Mouse (Mus musculus): Measurements from ENCODE around the gene Eif2ak4. TPM values are rescaled to one million over a fixed set of nuclear protein-coding genes. Genes with fewer than 3 reads are reported as not detected.
A peak's percentile ranks its signal among the peaks of the same experiment; 100 is the strongest.

The Eif2ak4 gene
- polyA plus RNA-seq, 1 experiment from 2014 or later, result 9.5 TPM

- Histone ChIP-seq H3K9me3 (ENCODE audit: control insufficient read depth, low read length) (no peaks in the 10 kb centered on the region), H3K27ac (peak within 1 kb of the TSS; percentile 73), H3K4me3 (replicated peaks; ENCODE audit: low read length) (peak within 1 kb of the TSS; percentile 57), H3K9ac (peak within 1 kb of the TSS; percentile 73), H3K36me3 (replicated peaks; ENCODE audit: control insufficient read depth, insufficient read depth) (no peaks in the 10 kb centered on the region), H3K27me3 (ENCODE audit: control insufficient read depth, insufficient read depth, low read length) (peaks cover 30% of the 10 kb centered on the region), H3K4me1 (replicated peaks; ENCODE audit: control insufficient read depth, insufficient read depth, low read length) (peaks cover 16% of the 10 kb centered on the region), H3K4me2 (replicated peaks) (peak within 1 kb of the TSS; percentile 99)
- DNase-seq (ENCODE audit: low spot score), result no peak
- ATAC-seq (ENCODE audit: low FRiP score), result peak; percentile 84
- WGBS, result 1% methylated on average over 58 of the region's 59 CpGs
These were observed 15.4 kb upstream of the Eif2ak4 start, which contains the start of gene Gpr176 for GRCm38 (mm10) chr2:118372901-118373571. Gpr176 (minus strand) TSS chr2:118373419.

GRCm38 (mm10) chr2:118373572-118374279, 14.7 kb upstream of the Eif2ak4 start:
- H3K27me3 ChIP-seq (ENCODE audit: control insufficient read depth, insufficient read depth, low read length), result peaks cover 30% of the 10 kb centered on the region
- peak overlapping the region; percentile 73 for H3K9ac ChIP-seq
- no peaks in the 10 kb centered on the region for H3K9me3 ChIP-seq (ENCODE audit: control insufficient read depth, low read length)
- H3K4me2 ChIP-seq (replicated peaks), result peak overlapping the region; percentile 99
- DNase-seq (ENCODE audit: low spot score) (peak; percentile 78), ATAC-seq (ENCODE audit: low FRiP score) (peak; percentile 92)
- peaks cover 16% of the 10 kb centered on the region for H3K4me1 ChIP-seq (replicated peaks; ENCODE audit: control insufficient read depth, insufficient read depth, low read length)
- peak overlapping the region; percentile 73 for H3K27ac ChIP-seq
- WGBS, result 2% methylated on average over 43 of the region's 43 CpGs
- peak overlapping the region; percentile 57 for H3K4me3 ChIP-seq (replicated peaks; ENCODE audit: low read length)
- H3K36me3 ChIP-seq (replicated peaks; ENCODE audit: control insufficient read depth, insufficient read depth), result no peaks in the 10 kb centered on the region

GRCm38 (mm10) chr2:118375522-118375921, 12.9 kb upstream of the Eif2ak4 start:
- Histone ChIP-seq H3K4me1 (replicated peaks; ENCODE audit: control insufficient read depth, insufficient read depth, low read length) (peaks cover 16% of the 10 kb centered on the region), H3K4me2 (replicated peaks) (no peak overlapping the region), H3K27ac (no peak overlapping the region), H3K9ac (no peak overlapping the region), H3K27me3 (ENCODE audit: control insufficient read depth, insufficient read depth, low read length) (peaks cover 16% of the 10 kb centered on the region), H3K4me3 (replicated peaks; ENCODE audit: low read length) (no peak overlapping the region), H3K9me3 (ENCODE audit: control insufficient read depth, low read length) (no peaks in the 10 kb centered on the region), H3K36me3 (replicated peaks; ENCODE audit: control insufficient read depth, insufficient read depth) (no peaks in the 10 kb centered on the region)
- no peak for ATAC-seq (ENCODE audit: low FRiP score)
- DNase-seq (ENCODE audit: low spot score), result no peak
- WGBS, result 72% methylated on average over 1 of the region's 1 CpGs

GRCm38 (mm10) chr2:118375931-118376330, 12.5 kb upstream of the Eif2ak4 start:
- no peaks in the 10 kb centered on the region for H3K36me3 ChIP-seq (replicated peaks; ENCODE audit: control insufficient read depth, insufficient read depth)
- no peak overlapping the region for H3K4me3 ChIP-seq (replicated peaks; ENCODE audit: low read length)
- no peak overlapping the region for H3K27ac ChIP-seq
- DNase-seq (ENCODE audit: low spot score), result no peak
- ATAC-seq (ENCODE audit: low FRiP score), result no peak
- no peak overlapping the region for H3K4me2 ChIP-seq (replicated peaks)
- no peak overlapping the region for H3K9ac ChIP-seq
- no peaks in the 10 kb centered on the region for H3K9me3 ChIP-seq (ENCODE audit: control insufficient read depth, low read length)
- H3K4me1 ChIP-seq (replicated peaks; ENCODE audit: control insufficient read depth, insufficient read depth, low read length), result peaks cover 16% of the 10 kb centered on the region
- peaks cover 13% of the 10 kb centered on the region for H3K27me3 ChIP-seq (ENCODE audit: control insufficient read depth, insufficient read depth, low read length)

GRCm38 (mm10) chr2:118379756-118380155, 8.7 kb upstream of the Eif2ak4 start:
- no peak overlapping the region for H3K4me3 ChIP-seq (replicated peaks; ENCODE audit: low read length)
- no peak overlapping the region for H3K27ac ChIP-seq
- ATAC-seq (ENCODE audit: low FRiP score) (no peak), DNase-seq (ENCODE audit: low spot score) (no peak)
- 17% methylated on average over 1 of the region's 1 CpGs for WGBS
- H3K4me2 ChIP-seq (replicated peaks), result no peak overlapping the region
- H3K9me3 ChIP-seq (ENCODE audit: control insufficient read depth, low read length), result no peaks in the 10 kb centered on the region
- H3K36me3 ChIP-seq (replicated peaks; ENCODE audit: control insufficient read depth, insufficient read depth), result no peaks in the 10 kb centered on the region
- no peaks in the 10 kb centered on the region for H3K27me3 ChIP-seq (ENCODE audit: control insufficient read depth, insufficient read depth, low read length)
- no peak overlapping the region for H3K9ac ChIP-seq
- no peaks in the 10 kb centered on the region for H3K4me1 ChIP-seq (replicated peaks; ENCODE audit: control insufficient read depth, insufficient read depth, low read length)

- Histone ChIP-seq H3K4me3 (replicated peaks; ENCODE audit: low read length) (no peak overlapping the region), H3K27ac (no peak overlapping the region), H3K36me3 (replicated peaks; ENCODE audit: control insufficient read depth, insufficient read depth) (no peaks in the 10 kb centered on the region), H3K27me3 (ENCODE audit: control insufficient read depth, insufficient read depth, low read length) (no peaks in the 10 kb centered on the region), H3K9me3 (ENCODE audit: control insufficient read depth, low read length) (no peaks in the 10 kb centered on the region), H3K9ac (no peak overlapping the region), H3K4me1 (replicated peaks; ENCODE audit: control insufficient read depth, insufficient read depth, low read length) (no peaks in the 10 kb centered on the region), H3K4me2 (replicated peaks) (no peak overlapping the region)
- WGBS, result 82% methylated on average over 5 of the region's 5 CpGs
- no peak for DNase-seq (ENCODE audit: low spot score)
- no peak for ATAC-seq (ENCODE audit: low FRiP score)
These were observed 5.0 kb upstream of the Eif2ak4 start for GRCm38 (mm10) chr2:118383387-118383786.

- Histone ChIP-seq H3K9me3 (ENCODE audit: control insufficient read depth, low read length) (no peaks in the 10 kb centered on the region), H3K4me1 (replicated peaks; ENCODE audit: control insufficient read depth, insufficient read depth, low read length) (peaks cover 17% of the 10 kb centered on the region), H3K36me3 (replicated peaks; ENCODE audit: control insufficient read depth, insufficient read depth) (no peaks in the 10 kb centered on the region), H3K4me2 (replicated peaks) (peak overlapping the region; percentile 73), H3K4me3 (replicated peaks; ENCODE audit: low read length) (peak overlapping the region; percentile 67), H3K27ac (no peak overlapping the region), H3K9ac (peak overlapping the region; percentile 83; the same call in 1 of the 2 replicates), H3K27me3 (ENCODE audit: control insufficient read depth, insufficient read depth, low read length) (no peaks in the 10 kb centered on the region)
- no peak for ATAC-seq (ENCODE audit: low FRiP score)
- DNase-seq (ENCODE audit: low spot score), result no peak
- 64% methylated on average over 3 of the region's 3 CpGs for WGBS
These were observed 1.2 kb downstream of the Eif2ak4 start for GRCm38 (mm10) chr2:118389569-118389968.

GRCm38 (mm10) chr2:118390072-118390471, 1.7 kb downstream of the Eif2ak4 start:
- 0 out of 2 replicates have a peak overlapping the region, but pooled peaks have one; percentile 73 for H3K4me2 ChIP-seq (replicated peaks)
- peaks cover 17% of the 10 kb centered on the region for H3K4me1 ChIP-seq (replicated peaks; ENCODE audit: control insufficient read depth, insufficient read depth, low read length)
- 75% methylated on average over 5 of the region's 5 CpGs for WGBS
- ATAC-seq (ENCODE audit: low FRiP score) (no peak), DNase-seq (ENCODE audit: low spot score) (no peak)
- H3K4me3 ChIP-seq (replicated peaks; ENCODE audit: low read length), result no peak overlapping the region
- H3K9ac ChIP-seq, result 0 out of 2 replicates have a peak overlapping the region, but pooled peaks have one; percentile 83
- no peaks in the 10 kb centered on the region for H3K9me3 ChIP-seq (ENCODE audit: control insufficient read depth, low read length)
- H3K27me3 ChIP-seq (ENCODE audit: control insufficient read depth, insufficient read depth, low read length), result no peaks in the 10 kb centered on the region
- no peaks in the 10 kb centered on the region for H3K36me3 ChIP-seq (replicated peaks; ENCODE audit: control insufficient read depth, insufficient read depth)
- H3K27ac ChIP-seq, result no peak overlapping the region

GRCm38 (mm10) chr2:118391201-118391600, 2.8 kb downstream of the Eif2ak4 start:
- Histone ChIP-seq H3K36me3 (replicated peaks; ENCODE audit: control insufficient read depth, insufficient read depth) (no peaks in the 10 kb centered on the region), H3K4me1 (replicated peaks; ENCODE audit: control insufficient read depth, insufficient read depth, low read length) (peaks cover 17% of the 10 kb centered on the region), H3K4me3 (replicated peaks; ENCODE audit: low read length) (no peak overlapping the region), H3K27ac (no peak overlapping the region), H3K9me3 (ENCODE audit: control insufficient read depth, low read length) (peaks cover 4% of the 10 kb centered on the region; the same call in 1 of the 2 replicates), H3K27me3 (ENCODE audit: control insufficient read depth, insufficient read depth, low read length) (no peaks in the 10 kb centered on the region), H3K4me2 (replicated peaks) (no peak overlapping the region), H3K9ac (no peak overlapping the region)
- no peak for DNase-seq (ENCODE audit: low spot score)
- ATAC-seq (ENCODE audit: low FRiP score), result no peak
- WGBS, result 76% methylated on average over 5 of the region's 5 CpGs
